Mouse (Mus musculus) embryonic facial prominence, embryonic 10.5 days (tissue): ENCODE data around the gene Sdc1. TPM values are rescaled to one million over a fixed set of nuclear protein-coding genes. Genes with fewer than 3 reads are reported as not detected.
A peak's percentile ranks its signal among the peaks of the same experiment; 100 is the strongest.

Experiments used
- DNase-seq: peaks from one replicate; pipeline ENCODE4 v3.0.0-alpha.2; 2017; ENCODE audit warnings: low spot score
- H3K27ac ChIP-seq: fragments of 300-500 bp; sonication (generic); replicated peaks from 2 replicates; pipeline ENCODE4 v1.5.1; 2016; ENCODE audit warnings: mild to moderate bottlenecking
- H3K27me3 ChIP-seq: fragments of 300-500 bp; sonication (generic); replicated peaks from 2 replicates; pipeline ENCODE4 v1.6.1; 2016; ENCODE audit warnings: low read depth, mild to moderate bottlenecking; ENCODE audit not compliant: poor library complexity, severe bottlenecking
- H3K36me3 ChIP-seq: fragments of 300-500 bp; sonication (generic); replicated peaks from 2 replicates; pipeline ENCODE4 v1.6.1; 2016; ENCODE audit warnings: mild to moderate bottlenecking, moderate library complexity
- H3K4me1 ChIP-seq: fragments of 300-500 bp; sonication (generic); 2 replicates; pipeline ENCODE4 v1.6.1; 2016
- H3K4me3 ChIP-seq: fragments of 300-500 bp; sonication (generic); 2 replicates; pipeline ENCODE4 v1.5.1; 2016; ENCODE audit warnings: mild to moderate bottlenecking, moderate library complexity
- H3K9me3 ChIP-seq: fragments of 300-500 bp; sonication (generic); 2 replicates; pipeline ENCODE4 v1.6.1; 2016; ENCODE audit warnings: mild to moderate bottlenecking
- WGBS: fragments of 180-500 bp; shearing (Covaris S2); methylation state at CpG from one replicate; pipeline ENCODE4 v1.1.7; 2016; 5-methylcytosine and 5-hydroxymethylcytosine counted together
- polyA plus RNA-seq: library from polyadenylated mRNA; unstranded; fragments of >200 nt; fragmentation: Nextera tagmentation; extraction: Ambion mirVana; gene quantifications from 2 replicates; pipeline ENCODE4 v1.2.1, GENCODE M21; 2016

Gene Sdc1
- polyA plus RNA-seq, 1 experiment from 2014 or later, result 157 TPM

GRCm38 (mm10) chr12:8811441-8811871 is 40.3 kb downstream of the Sdc1 start:
- Histone ChIP-seq H3K27ac (0 out of 2 replicates have a peak overlapping the region, but pooled peaks have one; percentile 36), H3K27me3 (no peaks in the 10 kb centered on the region), H3K36me3 (no peaks in the 10 kb centered on the region), H3K9me3 (no peaks in the 10 kb centered on the region), H3K4me3 (no peak overlapping the region), H3K4me1 (peaks cover 21% of the 10 kb centered on the region)
- DNase-seq, result no peak
- 75% methylated on average over 6 of the region's 6 CpGs for WGBS

GRCm38 (mm10) chr12:8811894-8812560 is 40.9 kb downstream of the Sdc1 start:
- no peaks in the 10 kb centered on the region for H3K36me3 ChIP-seq
- H3K4me3 ChIP-seq, result no peak overlapping the region
- H3K9me3 ChIP-seq, result no peaks in the 10 kb centered on the region
- DNase-seq, result no peak
- H3K27ac ChIP-seq, result 0 out of 2 replicates have a peak overlapping the region, but pooled peaks have one; percentile 36
- H3K4me1 ChIP-seq, result peaks cover 20% of the 10 kb centered on the region
- 89% methylated on average over 5 of the region's 5 CpGs for WGBS
- H3K27me3 ChIP-seq, result no peaks in the 10 kb centered on the region

DNA sequence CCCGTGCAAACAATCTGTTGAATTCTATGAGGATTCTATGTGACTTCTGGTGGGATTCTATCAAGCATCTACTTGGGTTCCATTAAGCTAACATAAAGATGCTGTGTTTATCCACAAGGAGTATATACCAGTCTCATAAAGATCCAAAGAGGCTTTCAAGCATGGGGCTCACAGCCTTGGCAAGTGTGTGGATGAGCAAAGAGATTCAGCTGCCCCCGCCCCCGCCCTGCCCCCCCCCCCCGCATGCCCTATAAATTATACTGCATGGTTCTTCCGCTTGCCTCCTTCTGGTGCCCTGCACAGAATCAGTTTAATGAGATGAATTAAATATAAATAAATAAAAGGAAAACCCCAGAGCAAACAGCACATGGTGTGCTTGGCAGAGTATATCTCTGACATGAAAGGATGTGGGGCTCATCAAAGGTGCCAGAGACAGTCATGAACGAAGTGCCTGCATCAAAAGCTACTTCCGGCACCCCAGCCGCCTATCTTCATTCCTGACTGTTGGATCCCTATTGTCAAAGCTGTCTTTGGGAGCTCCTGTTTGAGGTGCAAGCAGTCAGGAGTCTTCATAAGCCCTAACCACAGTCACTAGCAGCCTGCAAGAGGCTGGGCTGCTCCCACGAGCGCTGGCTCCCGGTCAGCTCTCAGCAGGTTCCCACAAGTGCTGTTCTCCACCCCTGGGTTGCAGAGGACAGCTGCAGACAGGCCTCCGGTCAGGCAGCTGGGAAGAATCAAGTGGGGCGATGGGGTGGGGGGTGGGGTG is 46.5 kb downstream of the Sdc1 start:
- H3K27ac ChIP-seq, result no peak overlapping the region
- peak overlapping the region; percentile 22; the same call in 1 of the 2 replicates for H3K4me3 ChIP-seq
- H3K27me3 ChIP-seq, result no peaks in the 10 kb centered on the region
- DNase-seq, result peak; percentile 52
- H3K9me3 ChIP-seq, result no peaks in the 10 kb centered on the region
- H3K36me3 ChIP-seq, result no peaks in the 10 kb centered on the region
- H3K4me1 ChIP-seq, result peaks cover 14% of the 10 kb centered on the region
- 35% methylated on average over 13 of the region's 13 CpGs for WGBS

GRCm38 (mm10) chr12:8818233-8818672 is 47.1 kb downstream of the Sdc1 start:
- no peak overlapping the region for H3K27ac ChIP-seq
- no peak for DNase-seq
- no peaks in the 10 kb centered on the region for H3K36me3 ChIP-seq
- no peaks in the 10 kb centered on the region for H3K27me3 ChIP-seq
- WGBS, result 56% methylated on average over 3 of the region's 3 CpGs
- H3K4me3 ChIP-seq, result no peak overlapping the region
- H3K9me3 ChIP-seq, result no peaks in the 10 kb centered on the region
- peaks cover 14% of the 10 kb centered on the region for H3K4me1 ChIP-seq

GRCm38 (mm10) chr12:8824995-8825703 is 54.0 kb downstream of the Sdc1 start:
- Histone ChIP-seq H3K27me3 (no peaks in the 10 kb centered on the region), H3K4me3 (no peak overlapping the region), H3K36me3 (no peaks in the 10 kb centered on the region), H3K4me1 (no peaks in the 10 kb centered on the region), H3K27ac (no peak overlapping the region), H3K9me3 (no peaks in the 10 kb centered on the region)
- DNase-seq, result no peak
- WGBS, result 82% methylated on average over 7 of the region's 7 CpGs

DNA sequence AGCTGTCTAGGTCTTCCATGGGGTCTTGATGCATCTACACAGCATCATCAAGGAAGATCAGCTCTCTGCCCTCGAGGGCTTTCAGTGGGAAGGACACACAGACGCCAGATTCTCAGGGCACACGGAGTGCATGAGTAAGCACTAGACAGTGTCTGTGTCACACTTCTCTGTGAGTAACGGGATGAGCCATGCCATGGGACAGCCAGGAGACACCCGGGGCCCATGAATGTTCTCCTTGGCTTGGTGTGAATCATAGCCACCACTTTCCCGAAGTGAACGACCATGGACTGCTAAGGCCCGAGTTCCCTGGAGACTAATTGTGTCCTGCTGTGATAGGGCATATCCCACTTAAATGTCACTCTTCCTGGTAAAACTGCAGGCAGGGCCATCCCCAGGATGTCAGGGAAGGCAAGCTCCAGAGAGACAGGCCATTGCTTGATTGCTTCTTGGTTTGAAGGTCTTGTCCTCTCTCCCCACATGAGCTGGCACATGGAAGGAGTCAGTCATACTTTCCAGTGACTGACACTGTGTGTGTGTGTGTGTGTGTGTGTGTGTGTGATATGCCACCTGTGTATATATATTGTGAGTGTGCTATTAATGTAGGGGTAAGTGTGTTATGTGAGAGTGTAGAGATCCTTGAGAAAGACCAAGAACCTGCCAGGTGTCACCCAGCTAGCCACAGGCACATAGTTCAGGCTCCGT is 56.0 kb downstream of the Sdc1 start:
- 90% methylated on average over 9 of the region's 9 CpGs for WGBS
- Histone ChIP-seq H3K4me1 (no peaks in the 10 kb centered on the region), H3K4me3 (no peak overlapping the region), H3K27me3 (no peaks in the 10 kb centered on the region), H3K27ac (no peak overlapping the region), H3K36me3 (no peaks in the 10 kb centered on the region), H3K9me3 (no peaks in the 10 kb centered on the region)
- no peak for DNase-seq

DNA sequence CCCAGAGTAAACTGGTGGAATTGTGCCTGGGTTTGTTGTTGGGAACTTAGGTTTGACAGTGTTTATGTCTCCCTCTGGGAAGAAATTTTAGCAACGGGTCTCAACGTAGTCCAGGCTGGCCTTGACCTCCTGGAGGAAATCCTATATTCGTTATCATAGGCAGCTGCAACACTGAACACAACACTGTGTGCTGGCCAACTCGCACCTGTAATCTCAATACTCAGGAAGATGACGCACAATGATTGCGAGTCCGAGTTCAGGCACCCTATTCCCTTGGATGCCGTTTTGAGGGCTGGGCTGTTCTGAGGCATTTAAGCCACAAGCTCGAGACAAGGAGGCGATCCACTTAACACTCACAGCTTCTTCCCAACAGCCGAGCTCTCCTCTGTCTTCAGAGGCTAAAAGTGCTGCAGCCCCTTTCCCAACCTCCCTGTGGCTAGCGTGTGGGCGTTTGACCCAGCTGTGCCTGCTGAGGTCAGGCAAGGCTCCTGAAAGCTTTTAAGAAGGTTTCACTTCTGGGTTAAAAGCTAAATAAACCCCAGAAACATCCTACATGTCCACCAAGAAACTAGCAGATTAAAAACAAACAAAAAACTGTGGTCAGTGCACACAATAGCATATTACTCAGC is 58.0 kb downstream of the Sdc1 start:
- 74% methylated on average over 13 of the region's 13 CpGs for WGBS
- H3K4me1 ChIP-seq, result no peaks in the 10 kb centered on the region
- H3K36me3 ChIP-seq, result no peaks in the 10 kb centered on the region
- DNase-seq, result no peak
- no peak overlapping the region for H3K27ac ChIP-seq
- H3K27me3 ChIP-seq, result no peaks in the 10 kb centered on the region
- no peak overlapping the region for H3K4me3 ChIP-seq
- no peaks in the 10 kb centered on the region for H3K9me3 ChIP-seq

DNA sequence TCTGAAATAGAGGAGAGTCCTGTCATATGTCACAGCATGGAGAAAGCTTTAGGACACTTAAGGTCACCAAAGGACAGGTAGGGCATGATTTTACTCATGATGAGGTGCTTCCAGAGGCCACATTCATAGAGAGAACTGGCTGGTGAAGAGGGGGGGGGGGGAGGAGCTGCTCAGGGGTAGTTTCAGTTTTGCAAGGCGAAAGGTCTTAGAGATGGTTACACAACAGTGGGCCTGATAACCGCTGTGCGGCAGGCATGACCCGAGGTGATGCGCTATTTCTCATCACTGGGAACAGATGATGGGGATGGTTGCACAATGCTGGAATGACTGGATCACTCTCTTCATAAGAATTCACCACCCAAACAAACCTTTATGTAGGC is 58.5 kb downstream of the Sdc1 start:
- no peaks in the 10 kb centered on the region for H3K4me1 ChIP-seq
- no peak overlapping the region for H3K27ac ChIP-seq
- 86% methylated on average over 5 of the region's 5 CpGs for WGBS
- H3K4me3 ChIP-seq, result no peak overlapping the region
- H3K36me3 ChIP-seq, result no peaks in the 10 kb centered on the region
- H3K27me3 ChIP-seq, result no peaks in the 10 kb centered on the region
- DNase-seq, result no peak
- H3K9me3 ChIP-seq, result no peaks in the 10 kb centered on the region

DNA sequence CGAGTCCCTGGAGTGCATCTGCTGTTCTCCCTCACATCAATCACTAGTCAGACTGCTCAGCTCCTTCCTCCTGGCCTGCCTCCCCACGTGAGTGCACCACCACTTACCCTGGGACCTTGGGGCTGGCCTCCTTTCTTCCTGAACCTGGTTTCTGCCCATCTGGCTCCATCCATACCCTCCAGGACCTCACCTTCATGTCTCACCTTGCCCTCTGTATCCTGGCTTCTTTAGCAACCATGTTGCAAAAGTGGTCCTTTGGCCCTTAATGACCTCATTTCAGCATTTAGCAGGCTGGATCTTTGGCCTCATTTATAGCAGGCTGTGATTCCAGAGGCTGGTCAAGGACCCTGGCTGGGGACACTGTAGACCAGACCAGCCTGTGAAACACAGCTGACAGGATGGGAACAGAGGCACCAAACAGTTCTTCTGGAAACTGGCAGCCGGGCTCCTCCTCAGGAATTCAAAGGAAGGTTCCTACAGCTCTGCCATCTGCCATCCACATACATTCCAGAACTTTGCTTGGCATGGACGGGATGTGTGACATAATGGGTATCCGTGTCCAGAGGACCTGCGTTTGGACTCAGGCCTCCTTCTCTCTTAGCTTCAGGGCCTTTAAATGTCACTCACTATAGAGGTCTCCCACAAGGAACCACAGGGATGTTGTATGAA is 60.0 kb downstream of the Sdc1 start:
- H3K36me3 ChIP-seq, result no peaks in the 10 kb centered on the region
- DNase-seq, result no peak
- H3K4me3 ChIP-seq, result no peak overlapping the region
- H3K27ac ChIP-seq, result no peak overlapping the region
- 74% methylated on average over 6 of the region's 6 CpGs for WGBS
- no peaks in the 10 kb centered on the region for H3K9me3 ChIP-seq
- no peaks in the 10 kb centered on the region for H3K4me1 ChIP-seq
- H3K27me3 ChIP-seq, result no peaks in the 10 kb centered on the region

DNA sequence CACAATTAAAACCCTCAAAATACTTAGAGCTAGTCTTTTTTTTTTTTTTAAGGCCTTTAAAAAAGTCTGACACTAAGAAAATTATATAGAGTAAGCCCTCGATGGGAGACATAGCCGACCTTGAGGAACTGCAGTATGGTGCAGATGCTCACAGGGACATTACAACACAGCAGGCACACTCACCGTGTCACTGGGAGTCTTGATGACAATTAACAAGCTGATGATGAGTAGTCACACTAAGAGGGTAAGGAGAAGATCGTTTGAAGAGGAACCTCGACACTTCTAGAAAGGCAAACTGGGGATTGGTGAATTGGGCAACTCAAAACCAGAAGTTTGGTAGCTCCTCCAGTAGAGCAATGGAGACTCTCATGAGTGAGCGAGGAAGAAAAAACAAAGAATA is 60.6 kb downstream of the Sdc1 start:
- Histone ChIP-seq H3K36me3 (no peaks in the 10 kb centered on the region), H3K27me3 (no peaks in the 10 kb centered on the region), H3K9me3 (no peaks in the 10 kb centered on the region), H3K4me1 (no peaks in the 10 kb centered on the region), H3K27ac (no peak overlapping the region), H3K4me3 (no peak overlapping the region)
- WGBS, result 89% methylated on average over 6 of the region's 6 CpGs
- no peak for DNase-seq

DNA sequence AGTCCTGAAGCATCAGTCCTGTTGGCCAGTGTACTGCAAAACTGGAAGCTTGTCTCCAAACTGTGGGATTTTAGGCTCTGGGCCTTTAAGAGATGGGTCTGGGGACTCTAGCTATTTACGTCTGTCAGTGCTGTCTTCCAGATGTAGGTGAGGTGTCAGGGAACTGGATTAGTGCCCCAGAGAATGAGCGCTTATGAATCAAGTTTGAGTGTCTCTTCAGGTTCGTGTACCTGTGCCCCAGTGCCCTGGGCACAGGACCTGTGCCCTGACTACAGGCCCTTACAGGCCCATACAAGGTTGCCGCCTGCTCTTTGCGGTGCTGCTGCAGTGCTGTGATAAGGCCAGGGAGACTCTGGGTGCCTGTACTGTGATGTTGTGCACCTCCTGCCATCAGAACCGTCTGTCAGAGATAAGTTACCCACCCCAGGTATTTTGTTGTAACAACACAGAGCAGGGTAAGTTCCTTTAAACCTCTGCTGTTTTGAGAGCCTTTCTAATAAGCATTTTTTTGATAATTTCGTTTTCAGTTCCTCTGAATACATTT is 69.7 kb downstream of the Sdc1 start:
- Histone ChIP-seq H3K27me3 (no peaks in the 10 kb centered on the region), H3K4me3 (no peak overlapping the region), H3K9me3 (no peaks in the 10 kb centered on the region), H3K27ac (no peak overlapping the region; the same call in 1 of the 2 replicates), H3K4me1 (peaks cover 23% of the 10 kb centered on the region), H3K36me3 (no peaks in the 10 kb centered on the region)
- WGBS, result 66% methylated on average over 7 of the region's 7 CpGs
- DNase-seq, result no peak
